Mouse (Mus musculus): ENCODE measurements around the gene Rnf166. TPM values are rescaled to one million over a fixed set of nuclear protein-coding genes. Genes with fewer than 3 reads are reported as not detected.

The Rnf166 gene
- 10 to 100 TPM in 1 of 2 experiments, 1 to 10 TPM in 1; 9.7 to 37.6 TPM for polyA plus RNA-seq (2012; fragmentation: generic; extraction: Trizol)

GRCm38 (mm10) chr8:122475580-122476320 is at the start of gene Rnf166, which contains the start of gene Ctu2:
TSS of gene Rnf166 (minus strand) at chr8:122476064.
TSS of gene Ctu2 (plus strand) at chr8:122476143.

GRCm38 (mm10) chr8:122460524-122461472 is 15.1 kb downstream of the Rnf166 start, which contains the start of gene Snai3:
TSS of gene Snai3 (minus strand) at chr8:122460733.

GRCm38 (mm10) chr8:122443262-122444006 is 32.4 kb downstream of the Rnf166 start, which contains the start of gene Mvd:
TSS of gene Mvd (minus strand) at chr8:122443422.

GRCm38 (mm10) chr8:122432443-122433268 is 43.2 kb downstream of the Rnf166 start, which contains the start of gene Cyba:
TSS of gene Cyba (minus strand) at chr8:122432930.

GRCm38 (mm10) chr8:122421376-122422070 is 54.3 kb downstream of the Rnf166 start, which contains the start of gene Il17c:
TSS of gene Il17c (plus strand) at chr8:122422020.

Other genes with a start within 250 kb of the Rnf166 start
- 10 to 100 TPM in 1 of 2 experiments, 1 to 10 TPM in 1; 9.8 to 17.3 TPM for gene Zfpm1, start 193.9 kb downstream of the Rnf166 start, polyA plus RNA-seq (2012; fragmentation: generic; extraction: Trizol)
- gene Trhr2, start 115.3 kb downstream of the Rnf166 start, polyA plus RNA-seq (2012; fragmentation: generic; extraction: Trizol) = not detected
- 10 to 100 TPM in 1 of 2 experiments, 1 to 10 TPM in 1; 5.7 to 28.5 TPM for gene Zc3h18, start 99.5 kb downstream of the Rnf166 start, polyA plus RNA-seq (2012; fragmentation: generic; extraction: Trizol)
- not detected for gene Il17c, start 54.0 kb downstream of the Rnf166 start, polyA plus RNA-seq (2012; fragmentation: generic; extraction: Trizol)
- not detected for gene Cyba, start 43.1 kb downstream of the Rnf166 start, polyA plus RNA-seq (2012; fragmentation: generic; extraction: Trizol)
- gene Mvd, start 32.6 kb downstream of the Rnf166 start, polyA plus RNA-seq (2012; fragmentation: generic; extraction: Trizol) = 10 to 100 TPM; 24.3 to 41.3 TPM
- gene Snai3, start 15.3 kb downstream of the Rnf166 start, polyA plus RNA-seq (2012; fragmentation: generic; extraction: Trizol) = under 1 TPM in 1 of 2 experiments, not detected in 1; 0.01 TPM
- 10 to 100 TPM; 21.2 to 35.3 TPM for gene Ctu2, start 79 bp upstream of the Rnf166 start, polyA plus RNA-seq (2012; fragmentation: generic; extraction: Trizol)
- 10 to 100 TPM; 66.5 to 76.0 TPM for gene Piezo1, start 75.3 kb upstream of the Rnf166 start, polyA plus RNA-seq (2012; fragmentation: generic; extraction: Trizol)
- gene Cdt1, start 92.0 kb upstream of the Rnf166 start, polyA plus RNA-seq (2012; fragmentation: generic; extraction: Trizol) = 10 to 100 TPM; 15.3 to 56.8 TPM
- gene Aprt, start 100.8 kb upstream of the Rnf166 start, polyA plus RNA-seq (2012; fragmentation: generic; extraction: Trizol) = 100 to 1,000 TPM; 310 to 859 TPM
- gene Galns, start 135.4 kb upstream of the Rnf166 start, polyA plus RNA-seq (2012; fragmentation: generic; extraction: Trizol) = 10 to 100 TPM in 1 of 2 experiments, 1 to 10 TPM in 1; 8.6 to 14.7 TPM
- gene Trappc2l, start 135.6 kb upstream of the Rnf166 start, polyA plus RNA-seq (2012; fragmentation: generic; extraction: Trizol) = 10 to 100 TPM; 86.1 to 87.4 TPM
- gene Pabpn1l, start 146.7 kb upstream of the Rnf166 start, polyA plus RNA-seq (2012; fragmentation: generic; extraction: Trizol) = not detected
- under 1 TPM in 1 of 2 experiments, not detected in 1; 0.02 TPM for gene Cbfa2t3, start 223.0 kb upstream of the Rnf166 start, polyA plus RNA-seq (2012; fragmentation: generic; extraction: Trizol)

Data from C3H10T1/2 (cell line).